Mouse (Mus musculus): ENCODE measurements at regions not wholly inside any gene's neighbourhood (a gene's known extent, or its start where the extent isn't known, plus 50 kb on each side); places are given as distances from the start of the nearest gene placed in this dataset.
A peak's percentile ranks its signal among the peaks of the same experiment; 100 is the strongest.

- intact Hi-C loops (cut with DNase I), result no loop called here
- DNase-seq, result no peak
Measured at GRCm38 (mm10) chr14:54185265-54185830, 68.6 kb downstream of the Dad1 start.

GRCm38 (mm10) chr14:54183873-54184272 is 70.0 kb downstream of the Dad1 start:
- intact Hi-C loops (cut with DNase I), result no loop called here
- no peak for DNase-seq

GRCm38 (mm10) chr14:54182838-54183237 is 71.1 kb downstream of the Dad1 start:
- no peak for DNase-seq
- intact Hi-C loops (cut with DNase I), result no loop called here

DNA sequence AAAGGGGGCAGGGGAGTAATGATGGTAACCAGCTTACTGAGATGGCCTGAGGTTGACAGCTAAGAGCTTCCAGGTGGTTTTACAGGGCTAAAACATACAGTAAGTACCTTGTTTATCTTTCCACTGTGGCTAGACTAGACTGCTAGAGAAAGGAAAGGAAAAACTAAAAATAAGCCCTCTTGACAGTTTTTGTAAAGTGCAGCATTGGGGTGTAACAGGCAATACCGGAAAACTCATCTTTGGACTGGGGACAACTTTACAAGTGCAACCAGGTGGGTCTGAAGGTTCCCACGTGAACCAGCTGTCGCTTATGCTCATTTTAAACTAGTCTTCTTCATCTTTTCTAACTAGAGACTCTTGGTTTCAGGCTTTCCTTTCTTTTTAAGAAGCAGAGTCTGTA is 72.6 kb downstream of the Dad1 start:
- no peak for DNase-seq
- intact Hi-C loops (cut with DNase I), result no loop called here

DNA sequence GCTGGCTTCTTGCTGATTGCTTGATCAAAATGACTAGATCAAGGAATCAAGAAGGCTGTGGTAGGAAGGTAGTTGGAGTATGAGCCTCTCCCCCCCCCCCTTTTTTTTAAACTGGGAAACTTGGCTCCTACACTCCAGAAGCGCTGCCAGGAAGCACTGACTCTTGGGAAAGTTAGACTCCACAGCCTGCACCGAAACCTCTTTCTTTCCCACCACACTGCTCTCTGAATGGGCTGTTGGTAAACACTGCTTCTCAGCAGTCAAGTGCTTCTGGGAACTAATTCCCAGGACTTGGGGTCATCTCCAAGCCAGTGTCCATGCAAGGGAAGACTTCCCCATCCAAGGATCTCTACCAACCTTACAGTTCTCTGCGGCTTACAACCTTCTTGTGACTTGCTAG is 73.2 kb downstream of the Dad1 start:
- intact Hi-C loops (cut with DNase I), result no loop called here
- DNase-seq, result peak; percentile 21

DNA sequence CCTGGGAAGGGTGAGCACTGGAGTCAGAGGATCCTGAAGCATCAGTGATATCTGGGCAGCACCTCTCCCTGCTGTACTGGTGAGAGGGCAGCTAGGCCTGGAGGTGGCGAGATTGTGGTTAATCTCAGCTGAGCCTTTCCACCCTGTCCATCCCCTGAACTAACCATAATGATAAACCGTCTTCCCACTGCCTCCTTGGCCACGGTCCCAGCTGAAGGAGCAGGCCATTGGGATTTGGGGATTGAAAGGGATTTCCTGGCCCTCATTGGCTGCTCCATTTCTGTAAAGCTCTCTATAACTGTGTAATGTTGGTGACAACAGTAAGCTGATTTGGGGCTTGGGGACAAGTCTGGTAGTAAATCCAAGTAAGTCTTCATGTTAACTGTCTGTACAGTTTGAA is 73.6 kb downstream of the Dad1 start:
- peak; percentile 38 for DNase-seq
- intact Hi-C loops (cut with DNase I), result no loop called here

DNA sequence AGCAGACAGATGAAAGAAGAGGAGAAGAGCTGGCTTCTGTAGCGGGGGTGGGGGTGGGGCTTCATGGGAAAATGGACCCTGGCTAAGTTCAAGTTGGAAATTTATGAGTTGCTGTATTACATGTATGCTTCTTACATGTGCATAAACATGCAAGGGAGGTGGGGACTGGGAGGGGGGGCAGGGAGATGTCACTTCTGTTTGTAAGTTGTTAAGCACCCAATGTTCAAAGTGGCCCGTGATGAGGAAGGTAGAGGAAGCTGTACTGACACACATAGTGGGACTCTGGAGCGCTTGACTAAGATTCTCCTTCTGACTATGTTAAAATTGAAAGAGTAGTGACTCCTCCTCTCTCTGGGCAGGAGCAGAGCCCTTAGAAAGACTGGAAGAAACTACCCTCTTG is 75.0 kb downstream of the Dad1 start:
- intact Hi-C loops (cut with DNase I), result no loop called here
- DNase-seq, result no peak

DNA sequence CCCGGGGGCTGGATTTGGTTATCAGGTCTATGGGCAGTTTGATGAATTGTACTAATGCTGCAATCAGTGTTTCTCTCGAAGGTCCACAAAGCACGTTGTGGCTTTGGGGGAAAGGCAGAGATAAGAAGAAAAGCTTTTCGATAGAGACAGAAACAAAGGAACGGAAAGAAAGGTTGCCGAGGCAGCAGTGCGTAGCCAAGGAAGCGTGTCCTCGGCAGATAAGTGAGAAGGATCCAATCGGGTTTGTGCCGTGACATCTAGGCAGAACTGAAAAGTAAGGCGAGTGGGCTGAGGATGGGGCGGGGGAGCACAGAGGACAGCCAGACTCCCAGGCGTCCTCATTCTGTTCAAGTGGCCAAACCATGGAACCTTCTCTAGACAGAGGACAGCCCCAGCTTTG is 77.4 kb downstream of the Dad1 start:
- intact Hi-C loops (cut with DNase I), result no loop called here
- DNase-seq, result no peak

DNA sequence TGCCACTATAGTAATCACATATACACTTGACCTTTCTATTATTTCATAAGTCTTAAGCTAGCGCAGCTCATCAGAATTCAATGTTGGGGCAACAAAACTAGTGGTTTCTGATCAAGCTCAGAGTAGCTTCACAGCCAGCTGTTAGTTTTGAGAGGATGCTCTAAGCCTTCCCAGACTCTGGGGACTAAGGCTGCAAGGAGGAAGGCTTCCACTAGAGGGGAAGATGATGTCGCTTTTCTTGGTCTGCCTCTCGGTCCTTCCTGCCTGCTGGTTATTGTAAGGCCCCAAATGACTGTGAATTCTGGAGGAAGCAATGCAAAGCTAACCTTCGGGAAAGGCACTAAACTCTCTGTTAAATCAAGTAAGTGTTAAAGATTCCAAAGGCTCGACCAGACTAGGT is 78.4 kb downstream of the Dad1 start:
- no peak for DNase-seq
- intact Hi-C loops (cut with DNase I), result no loop called here

GRCm38 (mm10) chr14:54173316-54173715 is 80.6 kb downstream of the Dad1 start:
- no peak for DNase-seq
- intact Hi-C loops (cut with DNase I), result no loop called here

GRCm38 (mm10) chr14:54169254-54169653 is 84.7 kb downstream of the Dad1 start:
- intact Hi-C loops (cut with DNase I), result no loop called here
- DNase-seq, result no peak

DNA sequence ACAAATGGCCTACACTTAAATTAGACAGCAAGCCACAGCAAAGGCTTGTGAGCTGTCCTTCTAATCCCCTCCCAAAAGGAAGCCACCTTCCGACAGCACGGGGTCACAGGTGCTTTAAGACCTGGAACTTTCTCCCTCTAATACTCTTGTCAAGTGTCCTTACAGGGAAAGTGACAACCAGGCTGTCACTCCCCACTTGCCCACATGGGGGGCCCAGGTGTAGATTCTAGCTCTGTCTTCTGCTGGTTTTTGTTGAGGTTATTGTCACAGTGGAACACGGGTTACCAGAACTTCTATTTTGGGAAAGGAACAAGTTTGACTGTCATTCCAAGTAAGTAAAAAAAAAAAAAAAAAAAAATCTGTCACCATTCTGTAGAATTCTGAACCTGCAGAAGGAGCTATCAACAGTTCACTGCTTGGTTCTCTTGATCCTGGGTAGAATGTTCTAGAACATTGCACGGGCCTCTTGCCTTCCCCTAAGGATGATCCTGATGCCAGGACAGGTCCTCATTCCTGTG is 85.4 kb downstream of the Dad1 start:
- intact Hi-C loops (cut with DNase I), result no loop called here
- DNase-seq, result no peak

GRCm38 (mm10) chr14:54166057-54166456 is 87.8 kb downstream of the Dad1 start:
- DNase-seq, result no peak
- intact Hi-C loops (cut with DNase I), result no loop called here

DNA sequence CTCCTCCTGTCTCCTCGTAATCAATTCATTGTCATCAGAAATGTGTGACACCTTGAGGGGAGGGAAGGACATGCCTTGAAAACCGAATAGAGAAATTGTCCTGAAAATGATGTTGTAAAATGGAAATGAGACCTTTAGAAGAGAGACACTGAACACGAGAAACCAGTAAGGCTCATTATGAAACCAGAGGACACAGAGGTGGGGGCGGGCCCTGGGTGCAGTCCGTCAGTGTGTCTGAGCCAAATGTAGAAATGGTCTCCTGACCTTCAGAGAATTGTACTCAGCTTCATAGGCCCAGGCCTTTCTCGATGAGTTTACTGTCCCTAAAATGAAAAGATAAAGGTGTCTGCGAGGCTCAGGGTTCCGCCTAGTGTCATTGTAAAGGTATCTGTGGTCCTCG is 89.0 kb downstream of the Dad1 start:
- DNase-seq, result no peak
- intact Hi-C loops (cut with DNase I), result no loop called here

DNA sequence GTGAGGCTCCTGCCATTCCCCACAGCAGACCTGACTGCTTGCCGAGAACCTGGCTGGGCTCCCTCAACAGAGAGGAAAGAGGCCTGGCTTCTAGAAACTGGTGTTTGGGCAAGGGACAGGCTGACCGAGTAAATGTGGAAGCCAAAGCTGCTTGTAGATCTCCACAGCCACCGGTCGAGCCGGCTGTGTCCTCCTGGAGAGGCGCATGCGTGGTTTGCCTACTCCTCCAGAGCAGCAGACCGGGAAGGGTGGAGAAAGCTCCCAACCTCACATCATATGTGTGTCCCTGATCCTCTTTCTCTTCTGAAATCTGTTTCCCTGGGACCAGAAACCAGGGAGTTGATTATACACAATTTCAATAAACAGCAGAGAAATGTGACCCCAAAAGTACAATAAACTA is 92.0 kb downstream of the Dad1 start:
- intact Hi-C loops (cut with DNase I), result no loop called here
- no peak for DNase-seq

- no peak for DNase-seq
- intact Hi-C loops (cut with DNase I), result no loop called here
Measured at GRCm38 (mm10) chr14:54161206-54161605, 92.7 kb downstream of the Dad1 start.

DNA sequence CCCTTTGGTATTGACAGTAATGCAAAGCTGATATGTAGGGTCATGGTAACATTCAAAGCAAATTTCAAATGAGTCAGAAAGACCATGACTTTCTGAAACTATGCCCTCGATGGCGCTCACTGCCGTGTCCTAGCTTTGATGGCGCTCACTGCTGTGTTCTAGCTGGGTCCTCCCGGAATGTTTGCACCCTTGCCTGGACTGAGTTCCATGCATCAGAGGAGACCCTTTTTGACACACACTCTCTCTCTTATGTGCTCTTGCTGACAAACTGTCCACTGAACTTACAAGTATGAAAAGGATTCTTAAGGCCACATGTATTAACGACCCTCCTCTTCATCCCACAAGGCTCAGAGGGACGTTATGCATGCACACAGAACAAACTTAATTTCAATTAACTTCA is 94.1 kb downstream of the Dad1 start:
- intact Hi-C loops (cut with DNase I), result no loop called here
- no peak for DNase-seq

DNA sequence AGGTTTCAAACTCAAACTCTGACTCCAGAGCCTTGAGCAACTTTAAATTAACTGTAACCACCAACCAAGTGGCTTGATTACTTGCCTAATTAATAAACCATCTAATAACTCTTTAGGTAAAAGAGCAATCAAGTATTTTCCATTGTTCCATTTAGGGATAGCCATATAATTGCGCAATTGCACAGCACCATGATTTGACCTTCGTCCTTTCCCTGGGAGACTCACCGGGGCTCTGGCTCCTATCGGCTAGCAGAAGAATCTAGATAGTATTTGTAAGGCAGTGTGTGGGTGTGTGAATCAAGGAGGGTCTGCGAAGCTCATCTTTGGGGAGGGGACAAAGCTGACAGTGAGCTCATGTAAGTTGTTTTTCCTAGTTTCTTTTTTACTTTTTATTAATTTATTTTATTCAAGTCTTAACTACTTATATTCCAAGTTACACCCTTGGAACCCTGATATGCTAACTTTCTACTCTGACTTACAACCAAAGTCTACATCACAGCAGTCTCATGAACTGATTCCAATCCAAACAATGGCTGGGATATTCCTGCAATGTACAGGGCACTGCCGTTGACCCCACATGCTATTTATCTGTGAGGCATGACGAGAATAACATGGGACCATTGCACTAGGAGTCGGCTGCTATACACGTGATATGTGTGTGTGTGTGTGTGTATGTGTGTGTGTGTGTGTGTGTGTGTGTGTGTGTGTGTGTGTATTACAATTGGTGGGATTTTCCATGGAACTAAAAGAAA is 95.5 kb downstream of the Dad1 start:
- intact Hi-C loops (cut with DNase I), result no loop called here
- no peak for DNase-seq

- no peak for DNase-seq
- intact Hi-C loops (cut with DNase I), result no loop called here
Measured at GRCm38 (mm10) chr14:54156536-54156935, 97.4 kb downstream of the Dad1 start.

- intact Hi-C loops (cut with DNase I), result loop anchor here (5.0 kb wide), 1 partner anchor 90 kb away; no protein-coding TSS in a partner anchor
Measured at GRCm38 (mm10) chr14:54152485-54153235, 101.2 kb downstream of the Dad1 start.

GRCm38 (mm10) chr14:54151921-54152320 is 102.0 kb downstream of the Dad1 start:
- intact Hi-C loops (cut with DNase I), result loop anchor here (5.0 kb wide), 1 partner anchor 90 kb away; no protein-coding TSS in a partner anchor

More at GRCm38 (mm10) chr14:54152485-54153235, 101.2 kb downstream of the Dad1 start:
- DNase-seq, result peak; percentile 84

GRCm38 (mm10) chr14:54151272-54151671 is 102.6 kb downstream of the Dad1 start:
- no peak for DNase-seq
- intact Hi-C loops (cut with DNase I), result loop anchor here (5.0 kb wide), 1 partner anchor 89 kb away; no protein-coding TSS in a partner anchor

More at GRCm38 (mm10) chr14:54151921-54152320, 102.0 kb downstream of the Dad1 start:
- DNase-seq, result no peak
